Mouse (Mus musculus): ENCODE measurements around the gene Fgf22. TPM values are rescaled to one million over a fixed set of nuclear protein-coding genes. Genes with fewer than 3 reads are reported as not detected.

The Fgf22 gene
- polyA plus RNA-seq, 1 experiment from 2014 or later: 0.48 TPM

- Histone ChIP-seq H3K27me3 (peaks cover 12% of the 10 kb centered on the region), H3K9me3 (peaks cover 4% of the 10 kb centered on the region), H3K9ac (replicated peaks) (no peak overlapping the region), H3K27ac (replicated peaks) (no peak overlapping the region), H3K4me1 (peaks cover 32% of the 10 kb centered on the region), H3K4me2 (replicated peaks) (no peak overlapping the region), H3K36me3 (no peaks in the 10 kb centered on the region), H3K4me3 (no peak overlapping the region)
- WGBS: 78% methylated on average over 4 of the region's 4 CpGs
- no peak for ATAC-seq (ENCODE audit: low FRiP score, low read depth)
These were observed 14.5 kb downstream of the Fgf22 start for GRCm38 (mm10) chr10:79769329-79769728.

GRCm38 (mm10) chr10:79772320-79772719 is 17.4 kb downstream of the Fgf22 start:
- 94% methylated on average over 3 of the region's 3 CpGs for WGBS
- Histone ChIP-seq H3K27ac (replicated peaks) (no peak overlapping the region), H3K27me3 (peaks cover 30% of the 10 kb centered on the region)

GRCm38 (mm10) chr10:79773208-79773607 is 18.3 kb downstream of the Fgf22 start:
- Histone ChIP-seq H3K27me3 (peaks cover 39% of the 10 kb centered on the region), H3K9me3 (peaks cover 13% of the 10 kb centered on the region), H3K9ac (replicated peaks) (no peak overlapping the region), H3K36me3 (no peaks in the 10 kb centered on the region), H3K27ac (replicated peaks) (no peak overlapping the region), H3K4me3 (no peak overlapping the region), H3K4me1 (peaks cover 17% of the 10 kb centered on the region), H3K4me2 (replicated peaks) (no peak overlapping the region)
- WGBS: 88% methylated on average over 2 of the region's 2 CpGs
- ATAC-seq (ENCODE audit: low FRiP score, low read depth): no peak

More at GRCm38 (mm10) chr10:79772320-79772719, 17.4 kb downstream of the Fgf22 start:
- Histone ChIP-seq H3K4me2 (replicated peaks) (no peak overlapping the region), H3K9ac (replicated peaks) (no peak overlapping the region), H3K36me3 (no peaks in the 10 kb centered on the region), H3K4me1 (peaks cover 18% of the 10 kb centered on the region), H3K9me3 (peaks cover 13% of the 10 kb centered on the region), H3K4me3 (no peak overlapping the region)
- ATAC-seq (ENCODE audit: low FRiP score, low read depth): no peak

- Histone ChIP-seq H3K9ac (replicated peaks) (no peak overlapping the region), H3K4me3 (no peak overlapping the region), H3K9me3 (peaks cover 13% of the 10 kb centered on the region), H3K27ac (replicated peaks) (no peak overlapping the region), H3K27me3 (peaks cover 54% of the 10 kb centered on the region), H3K36me3 (no peaks in the 10 kb centered on the region), H3K4me2 (replicated peaks) (no peak overlapping the region), H3K4me1 (peaks cover 17% of the 10 kb centered on the region)
- no peak for ATAC-seq (ENCODE audit: low FRiP score, low read depth)
- WGBS: 77% methylated on average over 5 of the region's 5 CpGs
These were observed 19.8 kb downstream of the Fgf22 start for GRCm38 (mm10) chr10:79774486-79775279.

GRCm38 (mm10) chr10:79777103-79777531 is 22.2 kb downstream of the Fgf22 start, which contains the start of gene Fstl3:
TSS of gene Fstl3 (plus strand) at chr10:79777272.
- Histone ChIP-seq H3K4me3 (peak within 1 kb of the TSS; percentile 31), H3K9ac (replicated peaks) (peak within 1 kb of the TSS; percentile 33; the same call in 1 of the 2 replicates), H3K9me3 (peaks cover 13% of the 10 kb centered on the region), H3K4me1 (peaks cover 33% of the 10 kb centered on the region), H3K27ac (replicated peaks) (no peak within 1 kb of the TSS), H3K36me3 (no peaks in the 10 kb centered on the region), H3K4me2 (replicated peaks) (peak within 1 kb of the TSS; percentile 45), H3K27me3 (peaks cover 74% of the 10 kb centered on the region)
- 4% methylated on average over 39 of the region's 39 CpGs for WGBS
- no peak for ATAC-seq (ENCODE audit: low FRiP score, low read depth)

GRCm38 (mm10) chr10:79778006-79778405 is 23.1 kb downstream of the Fgf22 start:
- WGBS: 19% methylated on average over 15 of the region's 15 CpGs
- Histone ChIP-seq H3K27me3 (peaks cover 83% of the 10 kb centered on the region), H3K4me2 (replicated peaks) (no peak overlapping the region)

GRCm38 (mm10) chr10:79779193-79779592 is 24.3 kb downstream of the Fgf22 start:
- H3K27me3 ChIP-seq: peaks cover 83% of the 10 kb centered on the region
- 3% methylated on average over 2 of the region's 2 CpGs for WGBS
- H3K4me2 ChIP-seq (replicated peaks): no peak overlapping the region
- no peaks in the 10 kb centered on the region for H3K36me3 ChIP-seq
- H3K9me3 ChIP-seq: peaks cover 9% of the 10 kb centered on the region; the same call in 1 of the 2 replicates
- no peak for ATAC-seq (ENCODE audit: low FRiP score, low read depth)
- H3K4me3 ChIP-seq: no peak overlapping the region
- no peak overlapping the region for H3K27ac ChIP-seq (replicated peaks)
- no peak overlapping the region for H3K9ac ChIP-seq (replicated peaks)
- H3K4me1 ChIP-seq: peaks cover 33% of the 10 kb centered on the region

More at GRCm38 (mm10) chr10:79778006-79778405, 23.1 kb downstream of the Fgf22 start:
- Histone ChIP-seq H3K36me3 (no peaks in the 10 kb centered on the region), H3K27ac (replicated peaks) (no peak overlapping the region), H3K9me3 (peaks cover 9% of the 10 kb centered on the region; the same call in 1 of the 2 replicates), H3K4me3 (no peak overlapping the region), H3K9ac (replicated peaks) (no peak overlapping the region), H3K4me1 (peaks cover 33% of the 10 kb centered on the region)
- ATAC-seq (ENCODE audit: low FRiP score, low read depth): no peak

GRCm38 (mm10) chr10:79779784-79780663 is 25.1 kb downstream of the Fgf22 start:
- Histone ChIP-seq H3K4me3 (peak overlapping the region; percentile 43), H3K27me3 (peaks cover 87% of the 10 kb centered on the region), H3K36me3 (no peaks in the 10 kb centered on the region), H3K9me3 (peaks cover 6% of the 10 kb centered on the region; the same call in 1 of the 2 replicates), H3K4me1 (peaks cover 33% of the 10 kb centered on the region), H3K27ac (replicated peaks) (0 out of 2 replicates have a peak overlapping the region, but pooled peaks have one; percentile 30), H3K9ac (replicated peaks) (no peak overlapping the region; the same call in 1 of the 2 replicates), H3K4me2 (replicated peaks) (peak overlapping the region; percentile 68)
- peak; percentile 90 for ATAC-seq (ENCODE audit: low FRiP score, low read depth)
- 1% methylated on average over 52 of the region's 55 CpGs for WGBS

GRCm38 (mm10) chr10:79780664-79781015 is 25.8 kb downstream of the Fgf22 start:
- peaks cover 90% of the 10 kb centered on the region for H3K27me3 ChIP-seq
- peak overlapping the region; percentile 68 for H3K4me2 ChIP-seq (replicated peaks)
- H3K4me1 ChIP-seq: peaks cover 33% of the 10 kb centered on the region
- no peak overlapping the region; the same call in 1 of the 2 replicates for H3K9ac ChIP-seq (replicated peaks)
- WGBS: 1% methylated on average over 13 of the region's 13 CpGs
- ATAC-seq (ENCODE audit: low FRiP score, low read depth): no peak
- H3K36me3 ChIP-seq: no peaks in the 10 kb centered on the region
- H3K9me3 ChIP-seq: no peaks in the 10 kb centered on the region
- peak overlapping the region; percentile 43 for H3K4me3 ChIP-seq
- H3K27ac ChIP-seq (replicated peaks): 0 out of 2 replicates have a peak overlapping the region, but pooled peaks have one; percentile 30

GRCm38 (mm10) chr10:79781139-79781538 is 26.3 kb downstream of the Fgf22 start:
- 34% methylated on average over 21 of the region's 21 CpGs for WGBS
- H3K36me3 ChIP-seq: no peaks in the 10 kb centered on the region
- H3K4me2 ChIP-seq (replicated peaks): peak overlapping the region; percentile 68
- H3K27me3 ChIP-seq: peaks cover 86% of the 10 kb centered on the region
- no peak overlapping the region for H3K9ac ChIP-seq (replicated peaks)
- ATAC-seq (ENCODE audit: low FRiP score, low read depth): no peak
- no peak overlapping the region for H3K27ac ChIP-seq (replicated peaks)
- no peaks in the 10 kb centered on the region for H3K9me3 ChIP-seq
- H3K4me1 ChIP-seq: peaks cover 33% of the 10 kb centered on the region
- H3K4me3 ChIP-seq: no peak overlapping the region

GRCm38 (mm10) chr10:79781956-79782355 is 27.1 kb downstream of the Fgf22 start:
- no peaks in the 10 kb centered on the region for H3K36me3 ChIP-seq
- H3K9ac ChIP-seq (replicated peaks): no peak overlapping the region
- H3K4me1 ChIP-seq: peaks cover 32% of the 10 kb centered on the region
- no peak overlapping the region for H3K27ac ChIP-seq (replicated peaks)
- H3K9me3 ChIP-seq: no peaks in the 10 kb centered on the region
- H3K4me2 ChIP-seq (replicated peaks): no peak overlapping the region
- peaks cover 78% of the 10 kb centered on the region for H3K27me3 ChIP-seq
- 61% methylated on average over 5 of the region's 5 CpGs for WGBS
- no peak for ATAC-seq (ENCODE audit: low FRiP score, low read depth)
- H3K4me3 ChIP-seq: no peak overlapping the region
